Mouse (Mus musculus) thymus, adult 2 months (tissue): ENCODE measurements around the gene Parn.

Source experiments
- CTCF ChIP-seq: fragments of 200-500 bp; IDR thresholded peaks from 2 replicates; pipeline ENCODE4 v1.5.1; 2012; ENCODE audit warnings: mild to moderate bottlenecking, control low read depth, low read length, moderate library complexity, borderline replicate concordance; ENCODE audit not compliant: control insufficient read depth, poor library complexity, insufficient read depth; ENCODE audit errors: extremely low read depth
- POLR2A ChIP-seq: fragments of 200-500 bp; IDR thresholded peaks from 2 replicates; pipeline ENCODE4 v1.6.1; 2012; ENCODE audit warnings: mild to moderate bottlenecking, low read length, control low read depth, moderate library complexity; ENCODE audit not compliant: control insufficient read depth, poor library complexity, insufficient read depth; ENCODE audit errors: extremely low read depth

DNA sequence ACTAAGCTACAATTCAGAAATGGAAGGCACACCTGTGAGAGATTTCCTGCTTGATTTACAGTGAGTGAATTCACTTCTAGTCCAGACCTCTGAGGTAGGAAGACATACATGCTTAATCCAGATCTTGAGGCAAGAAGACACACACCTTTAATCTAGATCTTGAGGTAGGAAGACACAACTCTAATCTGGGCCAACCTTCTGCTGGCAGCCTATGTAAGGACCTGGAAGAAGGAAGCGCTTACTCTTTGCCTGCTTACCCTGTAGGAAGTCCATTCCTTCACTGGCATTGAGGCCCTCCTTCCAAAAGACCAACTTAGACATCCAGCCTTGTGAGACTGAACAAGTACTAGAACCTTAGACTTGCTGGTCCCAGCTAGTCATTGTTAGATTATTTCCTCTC, 1.3 kb upstream of the Parn start:
- no peak for TF ChIP-seq CTCF
- TF ChIP-seq POLR2A, result no peak
